Mouse (Mus musculus): Measurements from ENCODE around the gene Hapln2.
A peak's percentile ranks its signal among the peaks of the same experiment; 100 is the strongest.

Gene Hapln2

DNA sequence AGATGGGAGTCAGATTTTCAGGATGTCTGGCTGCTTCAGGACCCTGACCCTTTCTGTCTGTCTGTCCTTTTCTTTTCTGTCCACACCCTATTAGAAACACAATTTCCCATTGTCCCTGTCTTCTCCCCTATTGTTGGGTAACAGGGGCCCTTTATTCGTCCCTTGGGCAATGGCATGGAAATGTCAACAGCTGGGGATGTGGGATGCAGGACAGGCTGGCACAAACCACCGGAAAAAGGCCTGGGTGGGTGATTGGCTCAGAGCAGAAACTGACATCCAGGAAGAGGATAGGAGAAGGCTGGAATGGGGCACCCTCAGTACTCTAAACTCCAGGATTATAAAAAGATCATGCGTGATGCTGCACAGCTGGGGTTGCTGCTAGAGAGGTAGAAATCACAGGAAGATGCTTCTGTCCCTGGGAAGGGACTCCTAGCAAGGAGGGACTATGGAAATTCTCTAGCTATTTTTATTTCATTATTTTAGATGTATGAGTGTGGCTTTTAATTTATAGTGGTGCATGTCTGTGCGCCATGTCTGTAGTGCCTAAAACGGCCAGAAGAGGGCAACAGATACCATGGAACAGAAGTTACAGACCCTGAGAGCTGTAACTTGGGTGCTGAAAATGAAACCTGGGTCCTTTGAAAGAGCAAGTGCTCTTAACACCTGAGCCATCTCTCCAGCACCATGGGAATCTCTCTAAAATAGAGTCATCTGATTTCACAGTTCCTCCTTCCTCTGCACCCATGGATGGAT lies at the start of gene Hapln2:
Gene Hapln2, minus strand, starts transcription at position 150 of the 753 bp plus-strand sequence.
- no peak for DNase-seq (ENCODE audit: low spot score)

- no peak for DNase-seq (ENCODE audit: low spot score)
Measured at GRCm38 (mm10) chr3:88074766-88075165, 47.4 kb upstream of the Hapln2 start.

GRCm38 (mm10) chr3:88074351-88074750 lies 47.0 kb upstream of the Hapln2 start:
- DNase-seq (ENCODE audit: low spot score): no peak

- DNase-seq (ENCODE audit: low spot score): no peak
Measured at GRCm38 (mm10) chr3:88073631-88074030, 46.2 kb upstream of the Hapln2 start.

DNA sequence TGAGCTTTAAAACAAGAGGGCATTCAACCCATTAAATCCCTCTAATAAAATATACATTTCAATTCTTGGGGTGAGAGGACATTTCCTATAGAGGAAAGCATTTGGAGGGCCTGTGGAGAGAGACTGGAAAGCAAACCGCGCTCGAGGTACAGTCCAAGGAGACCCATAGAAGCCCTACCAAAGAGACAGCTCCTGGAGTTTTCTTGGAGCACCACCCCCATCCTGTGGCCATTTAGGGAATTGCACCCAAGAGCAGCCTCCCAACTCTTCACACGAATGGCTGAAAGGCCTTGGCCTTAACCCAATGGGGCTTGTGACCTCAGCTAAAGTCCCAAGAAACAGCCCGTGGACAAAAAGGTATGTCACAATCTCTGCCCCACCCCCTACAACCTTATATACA lies 44.4 kb upstream of the Hapln2 start:
- DNase-seq (ENCODE audit: low spot score): peak; percentile 86

- DNase-seq (ENCODE audit: low spot score): peak; percentile 56
Measured at GRCm38 (mm10) chr3:88068386-88068785, 41.0 kb upstream of the Hapln2 start.

- DNase-seq (ENCODE audit: low spot score): peak; percentile 94
Measured at GRCm38 (mm10) chr3:88057902-88058696, 30.7 kb upstream of the Hapln2 start, which contains the start of gene Naxe. Gene Naxe (minus strand): TSS chr3:88058495.

DNA sequence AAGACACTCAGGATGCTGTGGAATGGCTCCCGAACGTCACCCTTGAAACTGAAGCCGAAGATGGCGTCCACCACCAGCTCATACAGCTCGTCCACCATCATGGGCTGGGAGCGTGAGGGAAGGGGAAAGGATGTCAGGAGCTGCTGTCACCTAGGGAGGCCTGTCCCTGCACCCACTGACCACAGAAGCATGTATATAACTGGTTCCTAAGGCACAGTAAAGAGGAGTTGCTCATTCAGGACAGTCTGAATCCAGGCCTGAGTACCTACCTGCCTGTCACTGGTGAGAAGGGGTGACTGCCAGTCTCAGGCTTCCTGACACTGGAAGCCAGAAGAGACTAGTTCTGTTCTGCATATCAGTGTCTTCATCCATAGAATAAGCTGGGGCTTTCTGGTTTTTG lies 29.6 kb upstream of the Hapln2 start:
- no peak for DNase-seq (ENCODE audit: low spot score)

GRCm38 (mm10) chr3:88049532-88049931 lies 22.1 kb upstream of the Hapln2 start:
- DNase-seq (ENCODE audit: low spot score): no peak

DNA sequence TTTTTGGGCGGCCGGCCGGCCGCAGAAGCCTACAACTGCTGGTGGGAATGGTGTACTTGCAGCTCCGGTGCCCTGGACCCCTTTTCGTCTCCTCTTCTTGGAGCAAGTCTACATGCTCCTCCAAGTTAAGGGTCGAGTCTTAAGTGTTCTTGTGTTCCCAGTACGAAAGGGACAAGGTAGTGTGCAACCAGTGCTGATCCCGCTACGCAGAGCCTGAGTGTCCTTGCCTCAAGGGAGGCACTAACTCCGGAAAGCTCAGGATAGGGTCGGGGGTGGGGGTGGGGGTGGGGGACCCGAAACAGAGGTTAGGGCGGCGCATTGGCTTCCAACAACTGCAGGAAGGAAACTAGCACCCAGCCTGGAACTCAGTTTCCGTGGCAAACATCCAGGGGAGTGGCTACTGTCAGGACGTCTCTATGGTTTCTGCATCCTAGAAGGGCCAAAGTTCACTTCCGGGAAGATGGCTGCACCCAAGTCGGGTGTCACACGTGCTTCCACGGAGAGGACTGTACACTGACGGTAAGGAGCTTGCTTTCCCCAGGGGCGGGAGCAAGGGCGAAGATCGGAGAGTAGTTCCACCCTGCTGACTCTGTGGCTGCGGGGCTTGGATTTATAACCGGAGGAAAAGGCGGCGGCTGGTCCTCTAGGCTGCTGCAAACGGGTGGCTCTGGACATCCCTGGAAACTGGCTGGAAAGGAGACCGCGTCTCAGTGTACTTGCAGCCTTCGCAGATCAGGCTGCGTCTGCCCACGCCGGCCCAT lies 15.5 kb upstream of the Hapln2 start, which contains the start of gene Gpatch4:
Gene Gpatch4, plus strand, starts transcription at position 448 of the 761 bp plus-strand sequence.
- peak; percentile 96 for DNase-seq (ENCODE audit: low spot score)

DNA sequence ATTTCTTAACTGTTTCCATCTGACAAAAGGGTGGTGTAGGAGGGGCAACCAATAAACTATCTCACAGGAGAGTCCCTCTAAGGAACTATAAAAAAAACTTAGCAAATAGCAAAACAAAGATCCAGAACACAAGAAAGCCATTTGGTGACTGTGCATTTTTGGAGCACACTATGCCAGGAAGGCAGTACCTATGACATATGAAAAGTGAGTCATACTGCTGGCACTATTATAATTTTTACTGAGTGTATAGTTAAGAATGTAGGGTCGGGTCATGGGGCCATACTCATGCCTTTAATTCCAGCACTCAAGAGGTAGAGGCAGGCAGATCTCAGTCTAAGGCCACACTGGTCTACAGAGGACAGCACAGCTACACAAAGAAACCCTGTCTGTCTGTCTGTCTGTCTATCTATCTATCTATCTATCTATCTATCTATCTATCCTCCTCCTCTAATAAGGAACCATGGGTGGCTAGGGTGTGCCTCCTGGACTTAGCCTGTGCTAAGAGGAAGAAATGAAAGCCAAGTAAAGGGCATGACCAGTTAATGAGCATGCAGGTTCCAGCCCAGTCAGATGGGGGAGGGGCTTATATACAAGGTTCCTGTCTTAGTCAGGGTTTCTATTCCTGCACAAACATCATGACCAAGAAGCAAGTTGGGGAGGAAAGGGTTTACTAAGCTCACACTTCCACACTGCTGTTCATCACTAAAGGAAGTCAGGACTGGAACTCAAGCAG lies 8.3 kb upstream of the Hapln2 start:
- no peak for DNase-seq (ENCODE audit: low spot score)

GRCm38 (mm10) chr3:88033506-88033905 lies 6.1 kb upstream of the Hapln2 start:
- DNase-seq (ENCODE audit: low spot score): no peak

- peak; percentile 63 for DNase-seq (ENCODE audit: low spot score)
Measured at GRCm38 (mm10) chr3:88030608-88031395, 3.4 kb upstream of the Hapln2 start.

DNA sequence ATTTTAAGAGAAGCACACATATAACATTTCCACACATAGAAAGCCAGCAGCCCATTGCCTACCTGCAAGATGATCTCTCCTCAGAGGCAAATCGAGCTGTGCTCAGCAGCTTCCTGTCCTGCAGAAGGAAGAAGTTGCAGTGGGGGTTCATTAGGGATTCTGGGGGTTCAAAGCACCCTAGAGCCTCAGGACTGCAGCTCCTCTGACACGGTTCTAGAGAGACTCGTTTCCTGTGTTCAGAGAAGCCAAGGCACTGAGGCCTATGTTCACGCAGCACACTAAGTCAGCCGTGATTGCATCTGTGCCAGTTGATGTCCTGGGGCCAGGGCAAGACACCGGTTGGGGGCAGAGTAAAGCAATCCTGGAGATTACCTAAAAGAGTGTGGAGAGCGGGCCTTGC lies 560 bp downstream of the Hapln2 start:
- no peak for DNase-seq (ENCODE audit: low spot score)

DNA sequence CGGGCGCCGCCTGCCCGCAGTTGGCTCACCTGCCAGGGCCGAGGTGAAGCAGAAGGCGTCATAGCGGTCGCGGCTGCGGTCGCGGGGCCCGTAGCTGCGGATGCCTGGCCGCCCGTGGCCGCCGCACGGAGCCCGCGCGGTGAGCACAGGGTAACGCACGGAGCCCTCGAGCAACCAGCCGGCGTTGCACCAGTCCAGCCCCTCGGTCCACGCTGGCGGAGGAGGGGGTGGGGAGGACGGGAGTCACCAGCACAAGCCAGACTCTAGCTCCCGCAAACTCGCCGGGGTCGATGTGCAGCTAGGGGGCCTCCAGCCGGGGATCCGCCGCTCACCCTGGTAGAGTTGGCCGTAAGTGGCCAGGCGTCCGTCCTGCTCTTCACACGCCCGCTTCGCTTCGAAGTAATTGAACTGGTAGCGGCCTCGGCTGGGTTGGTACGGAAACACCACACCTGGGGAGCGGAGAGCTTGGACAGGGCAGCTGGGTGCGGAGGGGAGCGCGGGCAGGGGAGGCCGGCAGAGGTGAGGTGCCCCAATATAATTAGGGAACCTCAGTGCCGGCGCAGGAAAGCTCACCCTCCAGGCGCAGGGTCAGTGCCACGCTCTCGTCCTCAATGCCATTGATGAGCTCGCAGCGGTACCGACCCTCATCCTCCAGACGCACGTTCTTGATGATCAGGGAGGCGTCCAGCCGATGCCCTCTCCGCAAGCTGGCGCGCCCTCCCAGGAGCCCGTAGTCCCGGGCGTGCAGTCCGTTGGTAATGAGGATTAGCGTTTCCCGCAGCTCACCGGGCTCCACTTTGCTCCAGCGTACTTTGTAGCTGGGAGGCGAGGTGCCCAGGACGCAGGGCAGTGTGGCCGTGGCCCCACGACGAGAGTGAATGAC lies 4.0 kb downstream of the Hapln2 start:
- peak; percentile 78 for DNase-seq (ENCODE audit: low spot score)

GRCm38 (mm10) chr3:88022322-88023191 lies 4.8 kb downstream of the Hapln2 start:
- peak; percentile 97 for DNase-seq (ENCODE audit: low spot score)

DNA sequence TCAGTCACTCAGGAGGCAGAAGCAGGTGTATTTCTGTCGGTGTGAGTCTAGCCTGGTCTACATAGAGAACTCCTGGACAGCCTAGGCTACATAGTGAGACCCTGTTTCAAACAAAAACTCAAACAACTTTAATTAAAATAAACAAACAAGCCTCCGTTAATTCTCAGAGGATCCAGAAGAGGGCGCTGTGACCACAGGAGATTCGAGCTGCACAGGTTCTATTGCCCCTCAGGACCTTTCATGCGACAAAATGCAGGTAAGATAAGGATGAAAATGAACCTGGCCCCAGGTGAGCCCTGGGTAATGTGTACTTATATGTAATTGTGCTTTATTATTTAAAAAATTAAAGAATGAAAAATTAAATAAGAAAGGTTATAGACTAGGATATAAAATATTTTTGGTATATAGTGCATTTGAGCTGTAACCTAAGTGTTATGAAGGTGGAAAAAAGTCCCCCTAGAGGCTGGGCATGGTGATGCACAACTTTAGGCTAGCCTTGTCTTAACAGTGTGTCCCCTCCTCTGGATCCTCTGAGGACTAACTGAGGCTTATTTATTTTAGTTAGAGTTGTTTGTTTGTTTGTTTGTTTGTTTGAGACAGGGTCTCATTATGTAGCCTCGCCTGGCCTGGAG lies 16.6 kb downstream of the Hapln2 start:
- DNase-seq (ENCODE audit: low spot score): peak; percentile 63

All from MN1 (cell line).